7 mouse cellular contexts compared by ENCODE assay signal in the genomic region with DNA sequence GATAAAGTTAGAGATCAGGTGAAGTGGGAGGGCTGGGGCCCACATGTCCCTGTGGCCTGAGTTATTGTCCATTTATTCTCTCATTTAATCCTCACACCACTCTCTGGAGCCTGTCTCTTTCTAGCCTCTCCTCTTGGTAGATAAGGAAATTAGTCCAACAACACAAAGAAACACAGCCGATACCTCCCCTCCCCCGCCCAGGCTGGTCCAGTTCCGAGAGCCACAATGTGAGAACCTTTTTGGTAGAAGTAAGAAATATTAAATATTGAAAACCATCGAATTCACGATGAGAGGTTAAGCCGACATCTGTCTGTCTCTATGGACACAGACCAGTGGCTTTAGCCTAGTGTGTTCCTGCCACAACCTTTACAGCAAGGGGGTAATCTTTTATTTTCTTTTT. TPM values are rescaled to one million over a fixed set of nuclear protein-coding genes. Genes with fewer than 3 reads are reported as not detected.
DNase-seq lines count a peak whose midpoint lies in the region; ATAC-seq lines count a peak whose summit lies in the region.

No protein-coding gene starts in this region.

- H3K9ac ChIP-seq in lung, embryonic 15.5 days, result no peak overlapping the region
- H3K9ac ChIP-seq in embryonic facial prominence, embryonic 13.5 days, result no peak overlapping the region
- H3K9ac ChIP-seq in intestine, embryonic 14.5 days (ENCODE audit: low read length), result peak overlapping the region; percentile 78; the same call in 1 of the 2 replicates
- H3K9ac ChIP-seq in neural tube, embryonic 11.5 days (ENCODE audit: low read length), result peak overlapping the region; percentile 67

- H3K27ac ChIP-seq in lung, embryonic 15.5 days, result no peak overlapping the region
- peak overlapping the region; percentile 92 for H3K27ac ChIP-seq in embryonic facial prominence, embryonic 13.5 days
- H3K27ac ChIP-seq in intestine, embryonic 14.5 days (ENCODE audit: low read depth), result peak overlapping the region; percentile 83
- H3K27ac ChIP-seq in neural tube, embryonic 11.5 days (ENCODE audit: low read depth, low read length), result peak overlapping the region; percentile 89

- H3K4me1 ChIP-seq in lung, embryonic 15.5 days, result peaks cover 33% of the 10 kb centered on the region
- H3K4me1 ChIP-seq in embryonic facial prominence, embryonic 13.5 days, result peaks cover 44% of the 10 kb centered on the region
- peaks cover 14% of the 10 kb centered on the region for H3K4me1 ChIP-seq in intestine, embryonic 14.5 days (replicated peaks; ENCODE audit: control insufficient read depth, insufficient read depth, low read length)
- peaks cover 37% of the 10 kb centered on the region for H3K4me1 ChIP-seq in neural tube, embryonic 11.5 days (ENCODE audit: control insufficient read depth, insufficient read depth, low read length)

- ATAC-seq in lung, embryonic 15.5 days (ENCODE audit: borderline replicate concordance, extremely low read depth, low FRiP score, low TSS enrichment), result no peak
- ATAC-seq in embryonic facial prominence, embryonic 13.5 days (ENCODE audit: insufficient number of reproducible peaks, insufficient read depth, low FRiP score, low TSS enrichment, low read depth), result no peak
- ATAC-seq in intestine, embryonic 14.5 days (replicated peaks; ENCODE audit: low FRiP score, low TSS enrichment, low read depth), result no peak
- ATAC-seq in neural tube, embryonic 11.5 days (ENCODE audit: insufficient read depth, low FRiP score, low TSS enrichment), result no peak
- ATAC-seq in CD4-positive, CD25-positive, alpha-beta regulatory T cell, adult 4 months, result no peak

- H3K36me3 ChIP-seq in lung, embryonic 15.5 days, result no peaks in the 10 kb centered on the region
- no peaks in the 10 kb centered on the region for H3K36me3 ChIP-seq in embryonic facial prominence, embryonic 13.5 days
- no peaks in the 10 kb centered on the region for H3K36me3 ChIP-seq in intestine, embryonic 14.5 days (ENCODE audit: control insufficient read depth, insufficient read depth, low read length)
- H3K36me3 ChIP-seq in neural tube, embryonic 11.5 days (ENCODE audit: control insufficient read depth, insufficient read depth, low read length), result no peaks in the 10 kb centered on the region; the same call in 1 of the 2 replicates

- no peak for DNase-seq in lung, postnatal 4 days
- DNase-seq in intestine, embryonic 14.5 days (ENCODE audit: low spot score), result no peak
- peak; percentile 57 for DNase-seq in neural tube, embryonic 11.5 days (ENCODE audit: low spot score)
- no peak for DNase-seq in layer of hippocampus, postnatal 10 days (ENCODE audit: low spot score in 2 of 2)

- peak overlapping the region; percentile 70 for H3K4me2 ChIP-seq in lung, embryonic 15.5 days
- H3K4me2 ChIP-seq in embryonic facial prominence, embryonic 13.5 days, result peak overlapping the region; percentile 68; the same call in 1 of the 2 replicates
- H3K4me2 ChIP-seq in intestine, embryonic 14.5 days (ENCODE audit: low read length), result peak overlapping the region; percentile 71
- H3K4me2 ChIP-seq in neural tube, embryonic 11.5 days (ENCODE audit: low read depth), result peak overlapping the region; percentile 57

- no peak overlapping the region for H3K4me3 ChIP-seq in lung, embryonic 15.5 days
- H3K4me3 ChIP-seq in embryonic facial prominence, embryonic 13.5 days, result peak overlapping the region; percentile 48; the same call in 1 of the 2 replicates
- H3K4me3 ChIP-seq in intestine, embryonic 14.5 days (ENCODE audit: low read depth, low read length), result peak overlapping the region; percentile 53
- peak overlapping the region; percentile 38 for H3K4me3 ChIP-seq in neural tube, embryonic 11.5 days (ENCODE audit: low read depth, low read length)

- no peaks in the 10 kb centered on the region for H3K9me3 ChIP-seq in lung, embryonic 15.5 days
- H3K9me3 ChIP-seq in embryonic facial prominence, embryonic 13.5 days, result no peaks in the 10 kb centered on the region
- H3K9me3 ChIP-seq in intestine, embryonic 14.5 days (ENCODE audit: control insufficient read depth, low read length), result no peaks in the 10 kb centered on the region
- no peaks in the 10 kb centered on the region for H3K9me3 ChIP-seq in neural tube, embryonic 11.5 days (ENCODE audit: control insufficient read depth, low read length)

- 54% methylated on average over 6 of the region's 6 CpGs for WGBS in lung, embryonic 15.5 days
- WGBS in embryonic facial prominence, embryonic 13.5 days, result 61% methylated on average over 6 of the region's 6 CpGs
- 66% methylated on average over 6 of the region's 6 CpGs for WGBS in intestine, embryonic 14.5 days
- WGBS in neural tube, embryonic 11.5 days, result 55% methylated on average over 6 of the region's 6 CpGs

- no peaks in the 10 kb centered on the region for H3K27me3 ChIP-seq in lung, embryonic 15.5 days
- no peaks in the 10 kb centered on the region for H3K27me3 ChIP-seq in embryonic facial prominence, embryonic 13.5 days
- H3K27me3 ChIP-seq in intestine, embryonic 14.5 days (replicated peaks; ENCODE audit: control insufficient read depth, insufficient read depth, low read length), result no peaks in the 10 kb centered on the region
- no peaks in the 10 kb centered on the region for H3K27me3 ChIP-seq in neural tube, embryonic 11.5 days (ENCODE audit: control insufficient read depth, insufficient read depth, low read length)

RNA-seq across cellular contexts. Expression of a gene that starts 31.2 kb away (rescaled TPM):
- polyA plus RNA-seq in lung, embryonic 15.5 days (2015; fragmentation: Nextera tagmentation; extraction: Ambion mirVana), result 1,060 and 1,067 TPM in 2 replicates
- 1,291 and 1,480 TPM in 2 replicates for polyA plus RNA-seq in embryonic facial prominence, embryonic 13.5 days (2015; fragmentation: Nextera tagmentation; extraction: Ambion mirVana)
- polyA plus RNA-seq in intestine, embryonic 14.5 days (2014; fragmentation: Nextera tagmentation; extraction: Ambion mirVana), result 1,282 and 1,437 TPM in 2 replicates
- 8,277 and 8,733 TPM in 2 replicates for polyA plus RNA-seq in neural tube, embryonic 11.5 days (2014; fragmentation: Nextera tagmentation; extraction: Ambion mirVana)
- 1,000 to 10,000 TPM; 3,808 to 4,015 TPM for total RNA-seq in layer of hippocampus, postnatal 10 days (2021)
- polyA plus RNA-seq in CD4-positive, CD25-positive, alpha-beta regulatory T cell, adult 4 months (2017; shearing (Covaris generic)), result 100 to 1,000 TPM; 212 to 259 TPM

RNA-seq across cellular contexts. Expression of a gene that starts 31.3 kb away (rescaled TPM):
- polyA plus RNA-seq in lung, embryonic 15.5 days (2015; fragmentation: Nextera tagmentation; extraction: Ambion mirVana), result not detected in 2 replicates
- not detected in 2 replicates for polyA plus RNA-seq in embryonic facial prominence, embryonic 13.5 days (2015; fragmentation: Nextera tagmentation; extraction: Ambion mirVana)
- polyA plus RNA-seq in intestine, embryonic 14.5 days (2014; fragmentation: Nextera tagmentation; extraction: Ambion mirVana), result not detected in 2 replicates
- not detected in 2 replicates for polyA plus RNA-seq in neural tube, embryonic 11.5 days (2014; fragmentation: Nextera tagmentation; extraction: Ambion mirVana)
- total RNA-seq in layer of hippocampus, postnatal 10 days (2021), result not detected
- not detected for polyA plus RNA-seq in CD4-positive, CD25-positive, alpha-beta regulatory T cell, adult 4 months (2017; shearing (Covaris generic))

RNA-seq across cellular contexts. Expression of a gene that starts 45.0 kb away (rescaled TPM):
- 211 and 224 TPM in 2 replicates for polyA plus RNA-seq in lung, embryonic 15.5 days (2015; fragmentation: Nextera tagmentation; extraction: Ambion mirVana)
- 109 and 124 TPM in 2 replicates for polyA plus RNA-seq in embryonic facial prominence, embryonic 13.5 days (2015; fragmentation: Nextera tagmentation; extraction: Ambion mirVana)
- polyA plus RNA-seq in intestine, embryonic 14.5 days (2014; fragmentation: Nextera tagmentation; extraction: Ambion mirVana), result 269 and 276 TPM in 2 replicates
- 109 and 112 TPM in 2 replicates for polyA plus RNA-seq in neural tube, embryonic 11.5 days (2014; fragmentation: Nextera tagmentation; extraction: Ambion mirVana)
- total RNA-seq in layer of hippocampus, postnatal 10 days (2021), result 100 to 1,000 TPM; 234 TPM
- polyA plus RNA-seq in CD4-positive, CD25-positive, alpha-beta regulatory T cell, adult 4 months (2017; shearing (Covaris generic)), result 100 to 1,000 TPM in 1 of 2 experiments, 10 to 100 TPM in 1; 74.6 to 131 TPM

RNA-seq across cellular contexts. Expression of a gene that starts 50.3 kb away (rescaled TPM):
- 1,916 and 1,998 TPM in 2 replicates for polyA plus RNA-seq in lung, embryonic 15.5 days (2015; fragmentation: Nextera tagmentation; extraction: Ambion mirVana)
- polyA plus RNA-seq in embryonic facial prominence, embryonic 13.5 days (2015; fragmentation: Nextera tagmentation; extraction: Ambion mirVana), result 1,422 and 1,651 TPM in 2 replicates
- 1,667 and 1,776 TPM in 2 replicates for polyA plus RNA-seq in intestine, embryonic 14.5 days (2014; fragmentation: Nextera tagmentation; extraction: Ambion mirVana)
- 1,967 and 2,051 TPM in 2 replicates for polyA plus RNA-seq in neural tube, embryonic 11.5 days (2014; fragmentation: Nextera tagmentation; extraction: Ambion mirVana)
- total RNA-seq in layer of hippocampus, postnatal 10 days (2021), result 100 to 1,000 TPM; 931 to 937 TPM
- polyA plus RNA-seq in CD4-positive, CD25-positive, alpha-beta regulatory T cell, adult 4 months (2017; shearing (Covaris generic)), result 100 to 1,000 TPM; 419 to 534 TPM

Comparison
In these comparisons a context has a peak if more than half of its experiments do, and no peak if none do; other contexts are left out.
1. H3K9ac ChIP-seq: peak in intestine, embryonic 14.5 days (single experiment) and neural tube, embryonic 11.5 days (single experiment); none in lung, embryonic 15.5 days (single experiment) and embryonic facial prominence, embryonic 13.5 days (single experiment).
2. Peak in every context shown above with its lines, with median percentiles within 50 percentile points of each other: H3K4me2 ChIP-seq.